Mouse (Mus musculus): Measurements from ENCODE around the gene Thtpa.

Thtpa gene

GRCm38 (mm10) chr14:55105386-55105785 is 10.8 kb downstream of the Thtpa start:
- DNase-seq (ENCODE audit: low spot score in 2 of 2), result no peak

GRCm38 (mm10) chr14:55105836-55106809 is 11.5 kb downstream of the Thtpa start, which contains the start of gene Ap1g2:
TSS of gene Ap1g2 (minus strand) at chr14:55106593.
- DNase-seq (ENCODE audit: low spot score in 2 of 2), result peak; percentile 64 to 68

GRCm38 (mm10) chr14:55106990-55107389 is 12.4 kb downstream of the Thtpa start:
- DNase-seq (ENCODE audit: low spot score in 2 of 2), result no peak

GRCm38 (mm10) chr14:55108202-55108870 is 13.8 kb downstream of the Thtpa start:
- DNase-seq (ENCODE audit: low spot score in 2 of 2), result no peak

GRCm38 (mm10) chr14:55109048-55109873 is 14.7 kb downstream of the Thtpa start:
- DNase-seq (ENCODE audit: low spot score in 2 of 2), result no peak

GRCm38 (mm10) chr14:55110076-55110475 is 15.5 kb downstream of the Thtpa start:
- DNase-seq (ENCODE audit: low spot score in 2 of 2), result no peak

GRCm38 (mm10) chr14:55111720-55112119 is 17.1 kb downstream of the Thtpa start:
- DNase-seq (ENCODE audit: low spot score in 2 of 2), result no peak

GRCm38 (mm10) chr14:55113351-55113974 is 18.9 kb downstream of the Thtpa start:
- DNase-seq (ENCODE audit: low spot score in 2 of 2), result no peak

- DNase-seq (ENCODE audit: low spot score in 2 of 2), result no peak
Observed at GRCm38 (mm10) chr14:55113975-55114645, 19.5 kb downstream of the Thtpa start.

- DNase-seq (ENCODE audit: low spot score in 2 of 2), result no peak
Observed at GRCm38 (mm10) chr14:55114759-55115701, 20.4 kb downstream of the Thtpa start.

- DNase-seq (ENCODE audit: low spot score in 2 of 2), result no peak
Observed at GRCm38 (mm10) chr14:55115846-55116245, 21.3 kb downstream of the Thtpa start.

GRCm38 (mm10) chr14:55116425-55117200 is 22.0 kb downstream of the Thtpa start, which contains the start of gene Jph4:
TSS of gene Jph4 (minus strand) at chr14:55116935.
- DNase-seq (ENCODE audit: low spot score in 2 of 2), result no peak

- no peak for DNase-seq (ENCODE audit: low spot score in 2 of 2)
Observed at GRCm38 (mm10) chr14:55118852-55119251, 24.3 kb downstream of the Thtpa start.

- DNase-seq (ENCODE audit: low spot score in 2 of 2), result no peak
Observed at GRCm38 (mm10) chr14:55119421-55120134, 25.0 kb downstream of the Thtpa start.

- no peak for DNase-seq (ENCODE audit: low spot score in 2 of 2)
Observed at GRCm38 (mm10) chr14:55121947-55122346, 27.4 kb downstream of the Thtpa start.

GRCm38 (mm10) chr14:55122359-55122758 is 27.8 kb downstream of the Thtpa start:
- DNase-seq (ENCODE audit: low spot score in 2 of 2), result no peak

GRCm38 (mm10) chr14:55125711-55126110 is 31.1 kb downstream of the Thtpa start:
- DNase-seq (ENCODE audit: low spot score in 2 of 2), result no peak

GRCm38 (mm10) chr14:55126521-55126920 is 31.9 kb downstream of the Thtpa start:
- DNase-seq (ENCODE audit: low spot score in 2 of 2), result no peak
